Mouse (Mus musculus): ENCODE results near the gene Mogs. TPM values are rescaled to one million over a fixed set of nuclear protein-coding genes. Genes with fewer than 3 reads are reported as not detected.

Gene Mogs
- total RNA-seq, 2 experiments from 2014 or later: 9.3 to 10.3 TPM

DNA sequence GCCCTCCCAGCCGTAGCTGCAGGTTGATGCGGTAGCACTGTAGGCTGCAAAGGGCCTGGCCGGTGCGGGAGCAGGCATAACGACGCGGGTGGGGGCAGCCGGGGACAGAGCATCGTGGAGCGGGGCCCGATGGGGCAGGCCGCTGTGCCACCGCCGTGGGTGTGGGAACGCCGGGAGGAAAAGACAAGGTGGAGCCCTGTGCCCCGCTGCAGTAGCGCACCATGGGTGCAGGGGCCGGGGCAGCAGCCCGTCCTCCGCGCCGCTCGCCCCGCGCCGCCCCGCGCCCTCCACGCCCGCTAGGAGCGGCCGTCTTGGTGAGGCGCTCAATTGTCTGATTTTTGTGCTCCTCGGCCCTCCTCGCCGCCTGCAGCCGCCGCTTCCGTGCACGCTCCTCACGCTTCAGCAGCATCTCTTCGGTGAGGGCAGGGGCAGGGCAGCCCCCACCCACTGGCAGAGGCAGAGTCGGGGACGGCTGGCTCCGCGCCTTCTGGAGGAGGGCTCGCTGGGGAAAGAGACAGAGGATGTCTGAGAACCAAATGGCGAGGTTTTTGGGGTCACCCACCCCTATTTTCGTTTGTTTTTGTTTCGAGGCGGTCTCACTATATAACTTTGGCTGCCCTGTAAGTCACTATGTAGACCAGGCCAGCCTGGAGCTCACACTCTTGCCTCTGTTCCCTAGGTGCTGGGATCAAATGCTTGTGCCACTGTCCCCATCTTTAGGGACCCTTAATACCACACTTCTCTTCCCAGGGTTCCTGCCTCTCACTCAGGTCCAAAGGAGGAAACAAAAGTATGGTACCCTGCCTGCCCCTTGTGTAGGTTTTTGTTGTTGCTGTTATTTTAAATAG lies 6.8 kb downstream of the Mogs start:
- DNase-seq: no peak

DNA sequence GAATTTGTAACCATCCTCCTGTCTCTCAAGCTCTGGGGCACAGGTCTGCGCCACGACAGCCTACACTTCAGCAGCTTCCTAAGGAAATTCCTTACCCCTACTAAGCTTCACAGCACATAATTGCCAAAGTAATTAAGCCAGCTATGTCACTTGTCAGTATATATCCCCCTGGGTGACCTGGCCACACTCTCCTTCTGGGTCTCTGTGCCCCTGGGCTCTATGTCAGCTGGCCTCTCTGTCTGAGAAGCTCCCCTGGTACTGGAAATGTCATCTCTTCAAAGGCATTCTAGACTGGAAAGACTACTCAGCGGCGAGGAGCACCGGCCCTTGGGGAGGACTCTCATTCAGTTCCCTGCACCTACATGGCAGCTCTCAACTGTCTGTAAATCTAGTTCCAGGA lies 7.7 kb downstream of the Mogs start:
- no peak for DNase-seq

DNA sequence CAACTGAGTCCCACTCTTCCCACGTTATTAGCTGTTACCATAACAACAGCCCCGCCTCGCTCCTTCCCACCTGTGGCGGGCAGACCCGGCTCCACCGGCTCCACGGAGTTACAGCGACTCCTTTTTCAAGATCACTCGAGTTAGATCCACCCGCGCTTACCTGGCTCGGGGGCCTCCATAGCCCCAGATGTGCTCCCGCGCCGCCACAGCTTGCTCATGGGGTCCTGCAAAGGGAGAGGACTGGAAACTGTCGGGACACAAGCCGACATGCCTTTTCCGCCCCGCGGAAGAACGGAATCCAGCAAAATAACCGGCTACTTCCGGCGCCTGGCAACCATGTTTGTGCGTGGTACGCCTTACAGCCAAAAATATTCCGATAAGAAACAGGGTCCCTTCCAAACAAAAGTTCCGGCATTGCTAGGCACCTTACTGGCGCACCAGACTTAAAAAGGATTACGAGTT lies 9.6 kb downstream of the Mogs start:
- DNase-seq: peak; percentile 94 to 95

DNA sequence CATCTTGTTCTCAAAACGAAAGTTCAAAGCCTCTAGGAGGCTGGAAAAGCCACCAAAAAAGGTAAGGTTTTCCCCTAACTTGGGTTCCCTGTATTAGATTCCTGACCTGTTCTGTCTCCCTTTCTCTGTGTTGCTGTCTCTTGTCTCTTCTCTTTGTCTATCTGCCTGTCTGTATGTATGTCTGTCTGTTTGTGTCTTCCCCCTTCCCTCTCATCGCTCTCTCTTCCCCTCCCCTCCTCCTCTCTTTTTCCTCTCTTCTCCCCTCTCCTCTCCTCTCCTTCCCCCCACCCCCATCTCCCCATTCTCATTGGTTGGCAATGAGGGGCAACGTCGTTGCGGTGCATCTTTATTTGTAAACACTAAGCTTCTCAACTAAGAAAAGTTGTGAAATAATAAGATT lies 10.0 kb downstream of the Mogs start, which contains the start of gene Ino80b:
TSS of gene Ino80b (minus strand) at position 101 of the 400 bp plus-strand sequence.
- DNase-seq: no peak

DNA sequence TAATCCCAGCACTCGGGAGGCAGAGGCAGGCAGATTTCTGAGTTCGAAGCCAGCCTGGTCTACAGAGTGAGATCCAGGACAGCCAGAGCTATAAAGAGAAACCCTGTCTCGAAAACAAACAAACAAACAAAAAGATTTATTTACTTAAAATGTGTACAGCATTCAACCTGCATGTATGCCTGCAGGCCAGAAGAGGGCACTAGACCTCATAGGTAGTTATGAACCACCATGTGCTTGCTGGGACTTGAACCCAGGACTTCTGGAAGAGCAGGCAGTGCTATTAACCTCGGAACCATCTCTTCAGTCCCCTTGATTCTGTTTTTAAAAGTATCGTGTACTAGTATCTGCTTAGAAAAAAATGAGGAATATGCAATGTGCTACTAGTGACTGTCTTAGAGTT lies 12.1 kb downstream of the Mogs start:
- no peak for DNase-seq

DNA sequence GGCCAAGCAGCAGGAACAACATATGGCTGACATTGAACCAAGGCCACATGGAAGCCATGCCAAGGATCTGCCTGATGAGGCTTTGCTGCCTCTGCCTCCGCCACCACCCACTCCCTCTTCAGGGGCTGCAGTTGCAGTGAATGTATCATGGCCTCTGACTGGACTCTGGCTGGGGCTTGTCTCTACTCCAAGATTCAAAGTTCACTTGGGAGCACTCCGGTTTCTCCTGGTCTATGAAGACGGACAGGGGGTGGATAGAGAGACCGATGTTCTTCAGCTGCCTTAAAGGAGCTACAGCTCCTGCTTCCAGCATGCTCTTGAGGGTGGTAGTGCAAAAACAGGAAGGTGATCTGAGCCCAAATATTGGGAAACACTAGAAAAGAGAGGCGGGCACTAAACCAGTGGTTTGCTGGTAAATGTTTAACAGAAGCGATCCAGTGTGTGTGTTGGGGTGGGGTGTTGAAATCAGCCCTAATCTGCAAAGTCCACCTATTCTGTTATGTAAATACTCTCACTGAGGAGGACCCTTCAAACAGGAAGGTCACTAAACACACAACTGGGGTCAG lies 16.3 kb downstream of the Mogs start:
- no peak for DNase-seq

DNA sequence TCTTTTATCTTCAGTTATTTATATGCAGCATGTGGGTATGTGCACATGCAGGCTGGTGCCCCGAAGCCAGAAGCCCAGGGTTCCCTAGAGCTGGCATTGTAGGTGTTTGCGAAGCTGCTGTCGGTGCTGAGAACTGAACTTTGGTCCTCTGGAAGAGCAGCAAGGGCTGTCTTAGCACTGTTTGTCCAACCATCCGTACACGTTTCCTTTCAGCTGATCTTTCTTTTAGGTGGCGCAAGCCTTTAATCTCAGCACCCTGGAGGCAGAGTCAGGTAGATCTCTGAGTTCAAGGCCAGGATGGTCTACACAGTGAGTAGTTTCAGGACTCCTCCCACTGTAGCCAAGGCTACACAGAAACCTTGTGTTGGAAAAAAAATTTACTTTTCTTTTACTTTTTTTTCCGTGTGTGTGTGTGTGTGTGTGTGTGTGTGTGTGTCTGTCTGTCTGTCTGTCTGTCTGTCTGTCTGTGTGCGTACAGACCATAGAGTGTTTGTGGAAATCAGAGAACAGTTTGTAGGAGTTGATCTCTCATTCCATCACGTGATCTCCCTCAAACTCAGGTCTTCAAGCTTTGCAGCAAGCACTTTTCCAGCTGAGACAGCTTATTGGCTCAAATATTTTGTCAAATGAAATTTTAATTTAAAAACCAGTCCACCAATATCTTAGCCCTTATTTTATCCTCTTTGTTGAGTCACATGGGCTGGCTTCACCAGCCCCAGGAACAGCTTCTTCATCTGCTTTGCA lies 17.1 kb downstream of the Mogs start:
- DNase-seq: no peak

DNA sequence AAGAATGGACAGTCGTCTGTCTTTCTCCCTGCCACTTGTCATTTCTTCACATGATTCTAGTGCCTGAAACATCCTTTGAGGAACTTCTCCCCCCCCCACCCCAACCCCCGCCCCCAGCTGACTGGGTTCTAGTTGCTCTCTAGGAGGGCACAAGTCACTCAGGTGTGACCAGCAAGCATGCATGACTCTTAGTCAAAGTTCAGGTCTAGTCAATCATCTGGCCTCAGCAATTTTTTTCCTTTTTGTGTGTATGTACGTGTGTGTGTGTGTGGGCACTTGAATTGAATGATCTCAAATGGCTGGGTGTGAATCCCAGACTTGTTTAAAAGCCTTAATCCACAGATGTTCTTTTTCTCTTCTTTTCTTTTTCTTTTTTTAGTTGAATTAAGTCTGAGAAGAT lies 18.9 kb downstream of the Mogs start:
- DNase-seq: no peak

DNA sequence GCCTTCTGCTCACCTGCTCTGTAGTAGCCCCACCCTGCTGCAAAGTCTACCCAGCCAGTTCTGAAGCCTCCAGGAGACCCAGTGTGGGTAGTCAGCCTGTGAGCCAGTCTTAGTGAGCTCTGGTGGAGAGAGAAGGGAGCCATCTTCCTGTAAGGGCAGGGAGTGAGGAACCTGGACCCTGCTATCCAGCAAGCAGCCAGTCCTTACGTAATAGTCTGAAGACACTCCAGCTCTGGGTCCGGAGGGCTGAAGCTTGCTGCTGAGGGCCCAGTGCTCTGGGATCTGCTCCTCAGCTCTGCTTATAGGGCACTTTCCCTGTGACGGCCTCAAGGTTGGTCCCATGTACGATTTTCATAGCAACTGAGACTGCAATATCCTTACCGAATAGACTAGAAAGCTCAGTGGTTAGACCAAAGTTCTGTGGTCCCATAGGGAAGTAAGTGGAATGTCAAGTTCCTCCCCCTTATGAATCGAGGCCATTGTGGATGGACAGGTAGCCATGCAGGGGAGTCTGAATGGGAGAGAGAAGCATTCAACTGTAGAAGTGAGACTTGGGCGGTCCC lies 19.7 kb downstream of the Mogs start, which contains the start of gene Rtkn:
TSS of gene Rtkn (plus strand) at position 513 of the 563 bp plus-strand sequence.
- no peak for DNase-seq

DNA sequence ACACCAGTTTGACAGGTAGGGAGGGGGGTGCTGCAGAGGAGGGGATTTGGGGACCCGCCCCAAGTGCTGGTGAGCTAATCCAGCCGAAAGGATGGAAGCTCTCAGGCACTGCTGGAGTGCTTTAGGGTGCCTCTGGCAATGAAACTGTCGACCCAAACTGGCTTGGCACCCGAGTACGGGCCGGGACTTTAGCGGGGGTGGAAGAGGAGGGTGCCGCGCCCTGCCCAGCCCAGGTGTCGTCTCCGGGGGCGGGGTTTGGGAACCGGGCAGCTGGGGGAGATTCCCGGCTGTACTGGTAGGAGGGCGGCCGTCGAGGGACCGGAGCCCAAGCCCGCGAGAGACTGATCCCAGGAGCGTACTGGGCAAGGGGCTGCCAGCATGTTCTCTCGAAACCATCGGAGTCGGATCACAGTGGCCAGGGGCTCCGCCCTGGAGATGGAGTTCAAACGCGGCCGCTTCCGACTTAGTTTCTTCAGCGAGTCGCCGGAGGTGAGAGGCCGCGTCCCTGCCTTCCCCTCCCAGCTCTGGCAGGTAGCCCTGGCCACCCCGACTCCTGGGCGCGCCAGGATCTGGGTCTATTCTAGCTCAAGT lies 20.4 kb downstream of the Mogs start:
- peak; percentile 42 to 59 for DNase-seq

DNA sequence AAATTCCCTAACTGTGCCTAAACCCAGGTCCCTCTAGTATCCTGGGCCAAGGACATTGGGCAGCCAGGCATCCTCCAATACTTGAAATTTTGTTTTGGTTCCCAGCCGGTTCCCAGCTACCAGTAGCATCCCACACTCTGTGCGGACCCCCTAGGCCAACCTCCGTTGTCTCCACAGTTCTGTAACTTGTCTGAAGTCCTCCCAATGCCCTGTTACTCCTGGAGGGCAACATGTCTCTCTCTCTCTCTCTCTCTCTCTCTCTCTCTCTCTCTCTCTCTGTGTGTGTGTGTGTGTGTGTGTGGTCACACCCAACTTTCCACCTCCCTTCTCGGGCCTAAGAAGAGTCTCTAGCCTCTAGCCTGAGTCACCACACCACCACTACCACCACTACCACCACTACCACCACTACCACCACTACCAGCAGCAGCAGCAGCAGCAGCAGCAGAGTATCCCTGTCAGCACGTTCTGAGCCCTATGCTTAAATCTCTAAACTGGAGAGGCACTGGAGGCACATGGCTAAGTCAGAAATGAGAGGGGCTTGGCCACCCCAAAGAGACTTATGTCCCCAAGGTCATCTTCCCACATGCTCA lies 21.1 kb downstream of the Mogs start:
- DNase-seq: no peak

DNA sequence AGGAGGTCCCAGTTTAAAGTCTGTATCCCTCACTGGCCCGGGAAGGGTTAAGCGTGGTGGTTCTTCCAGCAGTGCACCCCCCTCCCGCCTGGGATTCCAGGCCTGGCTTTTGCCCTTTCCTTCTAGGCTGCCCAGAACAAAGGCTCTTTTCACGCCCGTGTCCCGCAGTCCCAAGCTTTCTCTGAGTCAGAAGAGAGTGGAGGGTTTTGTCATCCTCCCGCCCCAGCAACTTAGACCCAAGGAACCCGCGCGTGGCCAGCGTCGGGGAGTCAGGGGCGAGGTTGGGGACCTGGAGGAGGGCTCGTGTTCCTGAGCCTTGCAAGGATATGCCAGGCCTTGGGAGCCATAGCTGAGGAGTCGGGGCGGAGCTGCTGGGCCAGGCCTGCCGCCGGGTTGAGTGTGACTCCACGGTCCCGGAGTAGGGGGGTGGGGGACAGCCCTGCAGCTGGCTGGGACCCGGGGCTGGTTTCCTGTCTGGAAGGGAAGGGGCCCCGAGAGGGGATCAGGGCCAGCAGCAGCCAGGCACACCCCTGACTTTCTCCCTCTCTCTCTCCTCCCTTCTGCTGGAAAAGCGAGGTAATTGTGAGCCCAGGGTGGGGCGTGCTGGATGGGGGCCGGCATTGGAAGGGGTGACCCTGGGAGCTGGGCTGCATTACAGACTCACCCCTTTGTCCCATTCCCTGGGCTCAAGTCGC lies 21.7 kb downstream of the Mogs start:
- DNase-seq: peak; percentile 81 to 82

DNA sequence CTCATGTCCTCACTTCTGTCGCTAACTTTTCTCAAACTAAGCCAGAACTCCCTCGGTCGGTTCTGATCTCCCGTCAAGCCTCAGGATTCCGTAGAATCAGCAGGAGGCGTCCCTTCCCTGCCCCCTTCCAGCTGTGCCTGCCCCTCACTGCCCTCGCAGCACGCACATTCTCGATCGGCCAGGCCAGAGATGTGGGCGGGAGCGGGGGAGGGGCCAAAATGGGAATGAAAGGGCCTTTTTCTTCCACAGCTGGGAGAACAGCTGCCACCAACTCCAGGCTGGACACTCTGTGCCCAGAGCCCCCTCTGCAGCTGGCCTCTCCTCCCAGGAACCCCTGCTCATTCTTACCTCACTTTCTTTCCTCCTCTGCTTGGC lies 22.3 kb downstream of the Mogs start:
- DNase-seq: peak; percentile 94

DNA sequence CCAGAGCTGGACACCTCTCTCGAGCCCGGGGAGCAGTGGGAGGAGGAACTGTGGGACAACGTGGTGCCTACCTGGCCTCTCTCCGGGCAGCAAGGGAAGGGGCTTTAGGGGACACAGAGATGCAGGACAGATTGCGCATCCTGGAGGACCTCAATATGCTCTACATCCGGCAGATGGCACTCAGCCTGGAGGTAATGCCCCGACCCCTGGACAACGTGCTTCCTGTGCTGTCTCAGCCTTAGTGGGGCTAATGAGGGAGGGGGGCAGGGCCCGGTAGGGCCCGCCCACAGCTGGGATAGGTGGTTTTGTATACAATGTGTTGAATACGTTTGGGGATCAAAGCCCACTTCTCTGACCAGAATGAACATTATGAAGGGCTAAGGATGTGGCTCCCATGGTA lies 22.8 kb downstream of the Mogs start:
- DNase-seq: peak in 1 of 2 experiments; percentile 38

DNA sequence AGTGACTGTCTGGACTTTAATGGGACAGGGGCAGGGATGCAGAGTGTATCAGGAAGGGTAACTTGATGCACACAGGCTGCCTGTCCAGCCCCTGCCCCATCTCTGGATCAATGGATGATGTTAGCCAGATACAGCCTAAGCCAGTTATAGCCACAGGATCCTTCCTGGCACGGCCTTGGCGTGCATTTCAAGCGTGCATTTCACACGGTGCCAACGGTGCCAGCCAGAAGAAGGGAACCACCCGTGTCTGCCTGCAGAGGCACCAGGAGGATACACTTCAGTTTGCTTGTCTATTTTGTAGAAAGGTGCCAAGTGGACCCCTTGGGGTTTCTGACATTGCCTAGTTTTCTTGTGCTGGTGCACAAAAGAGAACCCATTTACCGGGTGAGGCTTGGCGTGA lies 24.7 kb downstream of the Mogs start:
- no peak for DNase-seq

DNA sequence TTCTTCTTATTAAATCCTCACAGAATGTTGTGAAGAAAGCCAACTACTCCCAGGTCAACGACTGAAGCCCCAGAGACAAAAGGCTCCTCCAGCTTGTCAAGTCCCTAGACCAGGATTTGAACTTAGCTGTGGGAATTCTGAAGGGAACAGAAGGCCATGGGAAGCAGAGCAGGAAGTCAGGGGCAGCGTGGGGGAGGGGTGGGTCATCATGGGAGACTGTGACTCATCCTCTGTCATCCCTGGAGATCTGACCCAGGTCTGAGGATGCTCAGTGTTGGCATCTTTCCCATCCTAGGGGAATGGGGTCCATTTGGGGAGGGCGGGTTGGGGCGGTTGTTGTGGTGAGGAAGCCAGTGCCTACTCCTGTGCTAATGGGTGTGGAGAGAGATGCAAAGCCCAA lies 26.3 kb downstream of the Mogs start:
- peak in 1 of 2 experiments; percentile 38 for DNase-seq

DNA sequence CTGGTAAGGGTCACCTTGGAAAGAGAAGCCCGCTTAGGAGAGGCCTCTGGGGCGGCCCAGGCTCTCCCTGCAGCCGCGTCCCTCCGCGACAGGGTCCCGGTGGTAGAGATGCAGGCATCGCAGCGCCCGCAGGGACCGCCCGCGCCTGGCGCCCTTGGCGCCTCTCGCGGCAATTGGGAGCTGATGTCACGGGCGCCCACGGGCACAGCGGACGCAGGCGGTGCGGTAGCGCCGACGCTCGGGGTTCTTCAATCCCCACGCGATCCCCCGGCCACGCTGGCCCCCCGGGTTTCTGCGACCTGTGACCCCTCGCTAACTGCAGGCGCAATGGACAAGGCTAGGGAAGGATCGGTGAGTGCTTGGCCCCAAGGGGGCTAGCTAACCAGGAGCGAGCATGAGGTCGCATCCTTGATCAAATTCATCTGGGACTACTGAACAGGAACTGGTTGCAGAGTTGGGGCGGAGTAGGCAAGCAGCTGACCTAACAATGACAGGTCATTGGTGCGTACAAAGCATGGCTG lies 27.0 kb downstream of the Mogs start:
- DNase-seq: peak in 1 of 2 experiments; percentile 33

DNA sequence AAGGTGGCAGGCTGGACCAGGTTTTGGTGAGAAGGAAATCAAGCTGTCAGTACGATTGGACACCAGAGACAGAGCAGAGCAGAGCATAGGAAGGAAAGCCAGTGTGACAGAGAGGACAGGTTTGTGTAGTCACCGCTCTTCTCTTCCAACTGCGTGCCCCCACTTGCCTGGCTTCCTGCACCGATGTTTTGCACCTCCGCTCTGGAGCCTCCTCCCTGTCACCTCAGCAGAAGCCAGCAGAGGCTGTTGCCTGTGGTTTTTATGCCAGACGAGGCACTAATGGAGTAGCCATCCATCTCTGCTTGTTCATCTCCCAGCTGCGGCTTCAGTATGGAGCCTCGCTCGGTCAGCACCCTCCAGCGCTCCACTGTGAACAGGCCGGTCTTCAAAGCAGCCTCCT lies 27.6 kb downstream of the Mogs start:
- DNase-seq: no peak

DNA sequence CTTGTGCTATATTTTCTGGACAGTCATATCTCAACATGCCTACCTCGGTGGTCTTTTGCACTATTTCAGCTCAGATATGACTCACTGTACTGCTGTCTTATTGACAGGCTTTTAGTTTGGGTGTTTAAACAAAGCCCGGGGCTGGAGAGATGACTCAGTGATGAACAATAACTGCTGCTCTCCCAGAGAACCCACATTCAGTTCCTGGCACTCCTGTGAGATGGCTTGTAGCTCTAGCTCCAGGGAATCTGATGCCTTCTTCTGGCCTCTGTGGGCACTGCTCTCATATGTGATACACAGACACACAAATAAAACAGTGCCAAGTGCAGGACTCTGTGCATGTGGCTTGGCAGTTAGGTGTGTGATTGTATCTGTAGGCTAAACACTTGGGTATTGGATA lies 29.9 kb downstream of the Mogs start:
- no peak for DNase-seq

DNA sequence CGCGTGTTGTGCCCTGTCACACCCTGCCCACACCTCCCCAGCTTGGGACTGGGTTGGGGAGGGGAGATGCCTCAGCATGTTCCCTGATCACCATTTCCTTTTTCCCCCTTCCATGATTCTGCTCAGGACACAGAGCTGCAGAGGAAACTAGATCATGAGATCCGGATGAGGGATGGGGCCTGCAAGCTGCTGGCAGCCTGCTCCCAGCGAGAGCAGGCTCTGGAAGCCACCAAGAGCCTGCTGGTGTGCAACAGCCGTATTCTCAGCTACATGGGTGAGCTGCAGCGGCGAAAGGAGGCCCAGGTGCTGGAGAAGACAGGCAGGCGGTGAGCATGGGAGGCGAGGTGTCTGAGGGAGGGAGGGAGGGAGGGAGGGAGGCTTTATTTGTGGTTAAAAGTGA lies 30.5 kb downstream of the Mogs start:
- no peak for DNase-seq

DNA sequence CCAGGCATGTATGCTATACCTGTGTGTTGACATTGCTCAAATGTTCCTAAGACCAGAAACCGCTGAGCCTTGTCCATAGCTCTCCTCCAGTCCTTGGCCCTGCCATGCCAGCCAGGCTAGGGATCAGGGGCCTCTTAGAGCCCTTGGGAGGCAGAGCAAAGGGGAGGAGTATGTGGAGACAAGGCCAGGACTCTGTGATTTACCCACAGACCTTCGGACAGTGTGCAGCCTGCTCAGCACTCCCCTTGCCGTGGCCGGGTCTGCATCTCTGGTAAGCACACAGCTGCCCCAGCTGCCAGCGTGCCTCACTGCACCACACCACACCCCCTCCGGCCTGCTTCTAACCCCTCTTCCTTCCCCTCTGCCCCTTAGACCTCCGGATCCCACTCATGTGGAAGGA lies 32.0 kb downstream of the Mogs start:
- no peak for DNase-seq
